Mouse (Mus musculus) induced T-regulatory cell, adult 2 months (primary cell): ENCODE measurements around the gene Igtp.
"Not testable (repeated sequence)": the region's sequence is repeated elsewhere in the genome, so short reads cannot be mapped to it uniquely, and the experiment has no call there.

Source experiments
- DNase-seq: peaks from one replicate; pipeline ENCODE4 v3.0.0-alpha.2; 2012; ENCODE audit warnings: low read depth

The Igtp gene

DNA sequence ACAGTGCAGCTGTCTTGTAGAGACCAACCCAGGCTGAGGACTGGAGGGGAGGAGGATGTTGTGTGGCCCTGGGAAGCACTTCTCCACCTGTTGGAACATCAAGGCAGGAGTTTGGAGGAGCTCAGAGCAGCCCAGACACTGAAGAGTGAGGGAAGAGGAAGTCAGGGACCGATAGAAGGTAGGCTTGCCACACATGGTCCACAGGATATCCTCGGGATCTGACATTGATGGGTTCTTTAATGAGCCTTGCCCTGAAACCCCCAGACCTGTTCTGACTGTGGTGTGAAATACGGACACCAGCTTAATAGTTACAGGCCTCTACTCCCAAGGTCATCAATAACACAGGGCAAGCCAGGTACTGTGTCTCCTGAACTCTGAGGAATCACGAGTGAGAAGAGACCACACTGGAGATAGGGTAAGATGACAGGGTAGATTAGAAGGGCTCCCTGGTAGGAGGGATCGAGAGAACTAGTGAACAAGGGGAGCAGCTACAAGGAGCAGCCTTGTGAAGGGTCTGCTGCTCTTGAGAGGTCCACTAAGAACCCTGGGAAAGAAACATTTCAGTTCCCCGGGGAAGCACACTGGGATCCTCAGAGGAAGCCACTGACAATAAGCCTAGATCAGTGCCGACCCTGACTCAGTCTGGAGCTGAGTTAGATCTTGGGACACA lies 14.5 kb downstream of the Igtp start:
- DNase-seq: peak; percentile 55

DNA sequence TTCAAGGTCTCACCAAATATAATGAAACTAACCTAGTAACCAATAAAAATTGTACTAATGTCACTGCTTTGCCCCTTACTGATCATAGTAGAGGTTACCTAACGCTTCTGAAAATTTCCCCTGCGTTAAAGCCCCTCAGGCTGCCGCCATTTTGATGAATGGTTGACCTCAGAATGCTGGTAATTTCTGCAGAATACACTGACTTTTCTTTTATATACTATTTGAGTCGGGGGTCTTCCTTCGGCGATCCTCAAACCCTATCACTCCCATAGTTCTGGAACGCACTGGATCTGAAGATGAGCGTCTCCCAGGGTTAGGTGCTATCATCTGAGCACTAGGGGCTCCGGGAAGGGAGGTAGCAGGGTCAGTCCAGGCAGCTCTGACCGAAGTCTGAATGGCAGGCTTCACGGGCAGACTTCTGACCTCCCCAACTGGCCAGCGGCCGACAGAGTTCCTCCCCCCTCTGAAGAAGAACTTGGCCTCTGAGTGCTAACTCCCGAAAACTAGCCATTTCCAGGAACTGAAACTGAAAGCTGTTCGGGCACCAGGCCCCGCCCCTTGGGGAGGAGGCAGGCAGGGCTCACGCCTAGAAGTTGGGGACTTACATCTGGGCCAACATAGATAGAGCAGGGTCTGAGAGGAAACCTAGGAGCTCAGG lies 15.2 kb downstream of the Igtp start:
- DNase-seq: peak; percentile 94

DNA sequence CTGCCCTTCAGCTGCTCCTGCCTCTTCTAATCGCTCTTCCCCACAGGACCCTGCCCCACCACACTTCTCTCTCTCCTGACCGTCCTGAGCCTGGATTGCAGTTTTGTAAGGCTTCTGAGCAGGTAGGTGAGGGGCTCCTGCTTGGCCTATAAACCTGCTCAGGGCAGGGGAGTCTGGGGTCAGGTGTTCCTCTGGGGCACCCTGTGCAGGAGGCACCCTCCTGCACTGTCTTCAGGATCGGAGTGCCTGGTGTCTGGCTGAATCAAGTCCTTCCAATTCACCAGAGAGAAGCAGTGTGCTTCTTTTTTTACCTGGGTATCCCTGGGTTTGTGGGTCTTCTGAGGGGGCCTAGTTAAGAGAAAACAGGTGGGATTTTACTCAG lies 15.7 kb downstream of the Igtp start:
- DNase-seq: not testable (repeated sequence)

GRCm38 (mm10) chr11:58215814-58216213 lies 16.5 kb downstream of the Igtp start:
- DNase-seq: no peak

- DNase-seq: no peak
Observed at GRCm38 (mm10) chr11:58216823-58217222, 17.5 kb downstream of the Igtp start.

- DNase-seq: no peak
Observed at GRCm38 (mm10) chr11:58223751-58224150, 24.4 kb downstream of the Igtp start.

DNA sequence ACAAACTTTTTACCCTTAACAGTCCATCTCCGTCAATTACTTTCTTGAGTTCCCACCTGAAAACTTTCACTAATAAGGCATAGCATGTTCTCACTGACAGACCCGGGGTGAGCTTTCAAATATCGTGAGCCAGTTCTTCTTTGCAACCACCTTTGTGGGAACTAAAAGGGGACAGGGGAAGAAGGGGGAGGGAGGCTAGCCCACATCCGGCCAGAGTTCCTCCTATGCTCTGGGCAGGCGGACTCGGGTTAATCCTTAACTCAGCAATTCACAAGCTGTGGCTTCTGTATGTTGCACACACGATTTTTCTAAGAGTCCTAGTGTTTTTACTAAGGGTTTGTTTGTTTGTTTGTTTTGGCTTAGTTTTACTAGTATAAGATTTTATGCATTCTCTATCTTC lies 25.0 kb downstream of the Igtp start:
- peak; percentile 77 for DNase-seq

- DNase-seq: not testable (repeated sequence)
Observed at GRCm38 (mm10) chr11:58224872-58225271, 25.5 kb downstream of the Igtp start.

GRCm38 (mm10) chr11:58225655-58226054 lies 26.3 kb downstream of the Igtp start:
- peak; percentile 88 for DNase-seq

DNA sequence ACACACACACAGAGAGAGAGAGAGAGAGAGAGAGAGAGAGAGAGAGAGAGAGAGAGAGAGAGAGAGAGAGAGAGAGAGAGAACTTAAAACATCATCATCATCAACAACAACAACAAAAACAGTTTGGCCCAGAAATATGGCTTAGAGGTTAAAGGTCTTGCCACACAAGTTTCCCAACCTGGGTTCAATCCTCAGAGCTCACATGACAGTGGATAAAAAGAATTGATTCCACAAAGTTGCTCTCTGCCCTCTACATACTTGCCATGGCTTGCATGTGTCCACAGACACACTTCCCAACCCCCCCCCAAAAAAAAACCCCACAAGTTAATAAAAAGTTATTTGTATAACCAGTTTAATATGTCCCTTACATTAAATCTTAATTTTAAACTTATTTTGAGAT lies 27.1 kb downstream of the Igtp start:
- no peak for DNase-seq

DNA sequence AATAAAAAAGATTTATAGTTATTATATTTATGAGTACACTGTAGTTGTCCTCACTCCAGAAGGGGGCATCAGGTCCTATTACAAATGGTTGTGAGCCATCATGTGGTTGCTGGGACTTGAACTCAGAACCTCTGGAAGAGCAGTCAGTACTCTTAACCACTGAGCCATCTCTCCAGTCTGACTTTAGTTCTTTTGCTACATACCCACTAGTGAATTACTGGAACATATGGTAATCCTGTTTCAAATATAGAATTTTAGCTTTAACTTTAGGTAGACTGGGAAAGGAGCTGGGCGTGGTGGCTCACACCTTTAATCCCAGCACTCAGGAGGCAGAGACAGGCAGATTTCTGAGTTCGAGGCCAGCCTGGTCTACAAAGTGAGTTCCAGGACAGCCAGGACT lies 28.7 kb downstream of the Igtp start:
- not testable (repeated sequence) for DNase-seq

DNA sequence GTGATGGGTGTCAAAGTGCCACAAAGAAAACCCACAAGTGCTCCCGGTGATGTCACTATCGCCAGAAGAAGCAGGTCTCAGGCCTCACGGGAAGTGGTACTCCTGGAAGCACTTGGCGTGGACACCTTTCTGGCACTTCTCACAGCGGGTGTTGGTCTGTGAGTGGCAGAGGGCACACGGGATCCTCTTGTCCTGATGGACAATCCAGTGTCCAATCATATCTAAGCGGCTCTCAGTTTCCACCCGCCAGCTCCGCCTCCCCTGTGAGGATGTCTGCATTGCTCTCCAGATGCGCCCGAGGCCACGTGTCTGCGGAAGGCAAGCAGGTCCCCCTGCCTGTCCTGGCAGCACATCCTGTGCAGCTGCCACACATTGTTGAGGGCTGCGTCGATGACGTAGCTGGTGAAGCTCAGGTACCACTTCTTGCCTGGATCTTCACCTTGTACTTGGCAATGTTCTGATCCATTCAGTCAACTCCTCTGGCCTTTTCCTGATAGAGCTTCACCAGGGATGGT lies 31.1 kb downstream of the Igtp start:
- DNase-seq: peak; percentile 50

- DNase-seq: no peak
Observed at GRCm38 (mm10) chr11:58231156-58231555, 31.8 kb downstream of the Igtp start.

DNA sequence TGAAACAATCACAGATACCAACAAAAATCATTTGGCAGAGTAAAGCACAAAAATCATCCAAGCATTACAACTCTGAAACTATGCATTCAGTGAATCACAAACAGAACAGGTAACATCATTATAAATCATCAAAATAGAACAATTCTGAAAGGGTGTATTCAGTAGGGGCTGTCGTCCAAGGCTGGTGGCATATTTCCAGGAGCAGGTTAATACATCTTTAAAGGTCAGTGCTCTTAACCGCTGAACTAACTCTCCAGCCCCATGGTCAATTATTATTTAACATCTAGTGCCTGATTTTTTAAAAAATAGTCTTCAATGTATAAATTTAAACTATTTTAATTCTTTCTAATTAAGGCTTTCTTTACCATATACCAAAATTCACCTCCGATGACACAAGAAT lies 35.2 kb downstream of the Igtp start:
- not testable (repeated sequence) for DNase-seq

- DNase-seq: peak; percentile 89
Observed at GRCm38 (mm10) chr11:58235152-58235551, 35.8 kb downstream of the Igtp start.

GRCm38 (mm10) chr11:58238840-58239791 lies 39.8 kb downstream of the Igtp start:
- DNase-seq: peak; percentile 89

DNA sequence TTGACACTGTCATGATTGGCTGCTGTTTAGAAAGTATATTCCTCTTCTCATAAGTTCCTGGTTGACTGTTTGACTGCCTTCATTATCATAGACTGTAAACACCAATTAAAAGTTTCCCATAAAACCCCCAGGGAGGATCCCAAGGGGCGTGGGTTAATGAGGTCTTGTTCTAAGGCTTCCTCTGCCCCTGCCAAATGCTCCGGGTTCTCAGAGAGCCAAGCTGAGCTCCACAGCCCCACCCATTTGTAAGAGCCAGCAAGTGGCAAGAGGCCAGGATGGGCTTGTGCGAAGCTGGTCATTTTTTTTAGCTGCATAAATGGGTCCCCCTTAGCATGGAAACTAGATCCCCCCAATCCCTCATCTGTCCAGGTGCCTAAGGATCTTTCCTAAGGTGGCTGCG lies 47.9 kb downstream of the Igtp start:
- DNase-seq: no peak

- no peak for DNase-seq
Observed at GRCm38 (mm10) chr11:58249203-58249981, 50.0 kb downstream of the Igtp start.

GRCm38 (mm10) chr11:58250550-58250949 lies 51.2 kb downstream of the Igtp start:
- no peak for DNase-seq

DNA sequence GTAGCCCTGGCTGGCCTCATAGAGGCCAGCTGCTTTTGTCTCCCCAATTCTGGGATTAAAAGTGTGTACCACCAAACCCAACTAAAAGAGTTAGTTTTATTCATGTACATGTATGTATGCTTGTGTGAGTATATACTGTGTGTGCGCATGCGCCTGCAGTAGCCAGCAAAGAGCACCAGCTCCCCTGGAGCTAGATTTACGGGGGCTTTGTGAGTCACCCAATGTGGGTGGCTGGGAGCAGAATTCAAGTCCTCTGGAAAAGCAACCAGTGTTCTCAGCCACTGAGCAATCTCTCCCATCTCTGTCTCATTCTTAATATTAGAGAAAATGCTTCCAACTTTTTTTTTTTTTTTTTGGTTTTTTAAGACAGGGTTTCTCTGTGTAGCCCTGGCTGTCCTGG lies 55.1 kb downstream of the Igtp start:
- DNase-seq: no peak
